Mouse (Mus musculus) spleen, postnatal 0 days (tissue): ENCODE data around the gene Ufsp1. TPM values are rescaled to one million over a fixed set of nuclear protein-coding genes. Genes with fewer than 3 reads are reported as not detected.

ENCODE experiments used
- polyA plus RNA-seq: library from polyadenylated mRNA; unstranded; fragments of >200 nt; fragmentation: Nextera tagmentation; extraction: Ambion mirVana; gene quantifications from 2 replicates; pipeline ENCODE4 v1.2.1, GENCODE M21; 2015

Ufsp1 gene
- polyA plus RNA-seq: 10.3 and 10.7 TPM in 2 replicates

DNA sequence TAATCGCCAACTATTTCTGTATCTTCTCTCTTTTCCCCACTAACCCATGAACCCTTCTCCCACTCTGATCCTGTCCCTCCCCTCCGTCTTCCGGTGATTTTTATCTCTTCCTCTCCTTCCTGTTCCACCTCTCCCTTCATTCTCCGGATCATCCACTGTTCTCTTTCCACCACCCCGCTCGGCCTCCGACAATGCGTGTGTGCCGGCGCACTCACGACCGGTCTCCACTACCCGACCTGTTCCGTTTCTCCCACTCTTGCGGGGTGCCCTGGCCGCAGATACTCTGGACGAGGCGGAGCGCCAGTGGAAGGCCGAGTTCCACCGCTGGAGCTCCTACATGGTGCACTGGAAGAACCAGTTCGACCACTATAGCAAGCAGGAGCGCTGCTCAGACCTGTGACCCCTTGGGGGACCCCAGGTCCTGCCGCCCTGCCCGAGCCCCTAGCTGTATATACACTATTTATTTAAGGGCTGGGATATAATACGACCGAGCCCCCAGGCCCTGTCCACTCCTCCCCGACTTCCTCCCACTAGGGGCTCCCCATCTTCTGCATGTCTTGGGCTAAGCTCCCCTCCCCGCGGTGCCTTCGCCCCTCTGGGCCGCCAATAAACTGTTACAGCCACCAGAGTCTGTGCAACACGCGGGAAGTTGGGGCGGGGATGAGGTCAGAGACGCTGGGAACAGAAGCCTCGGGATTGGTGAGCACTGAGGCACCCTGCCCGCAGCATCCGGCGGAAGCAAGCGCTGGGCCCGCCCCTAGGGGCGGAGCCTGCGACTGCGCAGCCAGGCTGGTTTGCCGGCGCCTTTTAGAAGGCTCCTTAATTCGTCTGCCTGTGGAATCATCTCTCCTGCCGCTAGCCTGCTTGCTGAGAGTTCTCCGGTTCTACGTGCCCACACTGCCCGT lies at the start of gene Ufsp1:
TSS of gene Ufsp1 (plus strand) at position 791 of the 905 bp plus-strand sequence.

DNA sequence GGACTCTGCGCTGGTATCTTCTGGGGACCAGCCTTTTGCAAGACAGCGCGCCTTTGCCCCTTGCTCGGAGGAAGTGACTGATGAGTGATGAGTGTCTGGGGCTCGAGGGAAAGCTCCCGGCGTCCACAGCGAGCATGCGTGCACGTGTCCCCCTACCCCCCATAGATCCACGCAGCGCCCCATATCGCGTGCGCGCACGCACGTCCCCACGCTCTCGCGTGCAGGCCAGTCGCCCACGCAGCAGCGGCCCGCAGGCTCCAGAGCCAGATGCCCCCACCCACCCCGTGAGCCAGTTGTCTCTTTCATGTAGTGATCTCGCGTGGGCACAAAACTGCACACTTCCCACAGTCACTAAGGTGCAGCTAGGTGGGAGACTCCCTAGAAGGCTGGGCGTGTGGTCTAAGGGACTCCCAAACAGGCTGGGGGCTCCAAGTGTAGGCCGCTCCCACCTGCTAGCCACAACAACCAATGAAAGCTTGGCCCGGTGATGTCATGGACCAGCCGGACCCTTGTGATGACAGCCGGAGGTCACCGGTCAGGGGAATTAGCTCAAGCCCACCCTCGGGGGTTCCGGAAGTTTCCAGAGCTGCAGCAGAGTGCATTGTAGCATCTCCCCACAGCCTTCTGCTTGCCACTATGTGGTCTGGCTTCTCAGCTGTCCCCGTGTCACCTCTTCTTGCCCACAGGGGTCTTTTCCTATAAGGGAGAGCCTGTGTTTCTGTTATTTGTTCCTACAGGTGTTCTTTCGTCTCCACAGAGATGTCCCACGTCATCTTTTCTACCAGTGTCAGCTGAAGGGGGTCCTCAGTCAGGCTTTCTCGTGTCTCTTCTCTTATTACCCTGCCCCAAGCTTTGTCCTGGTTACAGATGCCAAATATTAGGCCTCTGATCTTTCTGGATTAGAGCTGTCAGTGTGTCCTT lies 7.1 kb upstream of the Ufsp1 start, which contains the start of gene Ache:
TSS of gene Ache (plus strand) at position 488 of the 921 bp plus-strand sequence.

DNA sequence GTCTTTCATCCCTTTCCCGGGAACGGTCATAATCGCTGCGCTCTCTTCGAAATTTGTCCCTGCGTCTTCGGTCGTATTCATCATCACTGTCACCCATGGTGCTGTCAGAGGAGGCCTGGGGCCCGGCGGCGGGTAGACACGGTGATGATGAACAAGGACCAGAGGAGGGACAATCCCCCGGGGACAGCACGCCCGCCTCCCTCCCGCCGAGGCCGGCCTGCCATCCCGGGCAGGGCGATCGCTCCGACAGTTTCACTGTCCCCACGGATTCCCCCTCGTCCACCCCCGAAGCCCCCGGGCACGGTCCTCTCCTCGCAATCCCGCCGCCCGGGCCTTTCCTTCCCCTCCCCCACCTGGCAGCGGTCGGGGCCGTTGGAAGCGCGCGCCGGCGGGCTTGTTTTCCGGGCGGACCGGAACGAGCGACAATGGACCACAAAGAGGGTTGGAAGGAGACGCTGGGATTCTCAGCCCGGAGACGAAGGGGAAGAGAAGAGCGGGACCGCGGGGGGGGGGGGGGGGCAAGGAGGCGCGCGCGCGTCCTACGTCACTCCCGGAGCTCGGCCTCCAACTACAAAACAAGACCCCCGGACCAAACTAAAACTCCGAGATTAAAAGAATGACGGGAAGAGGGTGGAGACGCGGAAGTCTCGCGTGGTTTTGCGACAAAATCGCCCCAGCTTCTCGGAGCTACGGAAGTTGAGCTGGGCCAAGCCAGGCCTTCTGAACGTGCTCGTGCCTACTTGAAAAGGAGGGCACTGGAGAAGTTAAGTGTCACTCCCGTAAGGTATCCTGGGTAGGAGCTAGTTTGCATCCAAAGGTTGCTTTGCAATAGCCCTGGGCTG lies 12.9 kb downstream of the Ufsp1 start, which contains the start of gene Srrt:
TSS of gene Srrt (minus strand) at position 604 of the 842 bp plus-strand sequence.

DNA sequence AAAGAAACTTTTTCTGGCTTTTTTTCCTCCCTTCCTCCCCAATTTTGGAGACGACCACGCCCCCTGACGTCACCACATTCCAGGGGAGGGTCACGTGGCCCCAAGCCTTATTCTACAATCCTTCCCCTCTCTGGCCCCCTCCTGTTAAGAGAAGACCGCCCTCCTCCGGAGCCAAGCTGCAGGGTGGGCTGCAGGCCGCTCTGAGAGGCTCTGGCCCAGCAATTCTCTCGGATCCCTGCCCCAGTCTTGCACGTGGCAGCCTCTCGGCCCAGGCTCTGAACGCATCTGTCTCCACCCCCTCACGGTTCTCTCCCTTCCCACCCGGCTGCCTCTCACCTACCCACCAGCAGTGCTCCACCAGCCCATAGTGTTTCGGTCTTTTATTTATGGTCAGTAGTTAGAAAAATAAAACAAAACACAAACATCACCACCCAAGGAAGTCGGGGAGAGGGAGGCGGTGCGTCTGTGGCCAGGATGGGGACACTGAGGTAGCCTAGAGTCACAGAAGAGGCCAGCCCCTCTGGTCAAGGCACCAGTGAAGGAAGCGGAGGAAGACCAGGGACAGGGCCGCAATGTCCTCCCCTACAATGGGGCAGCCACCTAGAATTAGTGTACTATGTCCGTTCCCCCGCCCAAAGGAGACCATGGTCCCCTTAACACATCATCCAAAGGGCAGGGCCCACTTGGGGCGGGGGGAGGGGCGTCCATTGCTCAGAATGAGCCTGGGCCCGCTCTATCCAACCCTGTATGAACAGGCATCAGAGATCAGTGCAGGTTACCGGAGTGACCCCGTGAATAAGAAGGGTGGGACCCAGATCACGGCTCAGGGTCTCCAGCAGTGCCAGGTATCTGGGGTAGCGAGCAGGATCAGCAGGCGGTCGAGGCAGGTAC lies 20.0 kb downstream of the Ufsp1 start, which contains the start of gene Trip6:
TSS of gene Trip6 (minus strand) at position 212 of the 891 bp plus-strand sequence.

DNA sequence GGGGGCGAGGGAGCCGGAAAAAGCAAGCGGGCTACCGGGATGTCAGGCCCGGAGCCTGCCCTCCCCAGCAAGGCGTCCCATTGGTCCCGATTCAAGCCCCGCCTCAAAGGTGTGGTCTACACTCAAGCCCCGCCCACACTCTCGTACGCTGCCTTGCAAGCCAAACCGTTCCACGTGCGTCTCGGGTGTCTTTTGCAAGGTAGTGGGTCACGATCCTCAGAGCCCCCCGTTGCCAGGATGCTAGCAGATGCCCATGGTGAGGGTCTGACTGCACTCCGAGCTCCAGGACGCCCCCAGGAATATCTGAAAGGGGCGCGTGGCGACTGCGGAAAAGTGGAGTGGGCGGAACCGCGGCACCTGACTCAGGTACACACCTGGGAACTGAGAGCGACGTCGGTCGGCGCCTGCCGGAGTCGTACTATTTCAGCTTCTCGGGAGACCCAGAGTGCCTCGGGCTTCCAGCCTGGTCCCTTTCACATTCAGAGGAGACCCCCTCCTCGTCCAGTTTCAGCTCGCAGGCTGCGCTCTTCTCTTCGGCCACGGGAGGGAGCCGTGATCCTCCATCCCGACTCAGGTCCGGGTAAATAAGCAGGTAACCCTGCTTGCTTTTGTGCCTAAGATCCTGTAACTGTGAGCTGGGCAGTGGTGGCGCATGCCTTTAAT lies 39.2 kb downstream of the Ufsp1 start, which contains the start of gene Slc12a9:
TSS of gene Slc12a9 (minus strand) at position 86 of the 663 bp plus-strand sequence.

Other genes with a start within 250 kb of the Ufsp1 start
- gene Ap1s1, start 248.5 kb upstream of the Ufsp1 start, polyA plus RNA-seq: 99.2 and 99.6 TPM in 2 replicates
- 0.06 TPM in 2 replicates for gene Serpine1, start 222.4 kb upstream of the Ufsp1 start, polyA plus RNA-seq
- gene Trim56, start 178.4 kb upstream of the Ufsp1 start, polyA plus RNA-seq: 15.6 and 17.3 TPM in 2 replicates
- gene Muc3, start 145.3 kb upstream of the Ufsp1 start, polyA plus RNA-seq: not detected in 2 replicates
- gene Muc3a, start 82.2 kb upstream of the Ufsp1 start, polyA plus RNA-seq: 0.11 and 0.23 TPM in 2 replicates
- 18.3 and 18.7 TPM in 2 replicates for gene Ache, start 7.1 kb upstream of the Ufsp1 start, polyA plus RNA-seq
- 69.0 and 72.3 TPM in 2 replicates for gene Srrt, start 13.0 kb downstream of the Ufsp1 start, polyA plus RNA-seq
- gene Trip6, start 19.8 kb downstream of the Ufsp1 start, polyA plus RNA-seq: 15.6 and 21.3 TPM in 2 replicates
- 6.2 and 9.9 TPM in 2 replicates for gene Slc12a9, start 39.0 kb downstream of the Ufsp1 start, polyA plus RNA-seq
- gene Ephb4, start 55.5 kb downstream of the Ufsp1 start, polyA plus RNA-seq: 5.6 and 8.0 TPM in 2 replicates
- gene Zan, start 182.4 kb downstream of the Ufsp1 start, polyA plus RNA-seq: 0.06 and 0.15 TPM in 2 replicates
- gene Pop7, start 207.9 kb downstream of the Ufsp1 start, polyA plus RNA-seq: 44.1 and 45.5 TPM in 2 replicates
- gene Gigyf1, start 223.9 kb downstream of the Ufsp1 start, polyA plus RNA-seq: 9.3 and 10.5 TPM in 2 replicates
- gene Epo, start 238.6 kb downstream of the Ufsp1 start, polyA plus RNA-seq: not detected in 2 replicates
- gene Gnb2, start 238.9 kb downstream of the Ufsp1 start, polyA plus RNA-seq: 296 and 329 TPM in 2 replicates